Mouse (Mus musculus) liver, embryonic 14.5 days (tissue): ENCODE measurements around the gene Agrn.

Experiments
- CTCF ChIP-seq: IDR thresholded peaks from 2 replicates; pipeline ENCODE4 v1.5.1; 2016; ENCODE audit warnings: antibody characterized with exemption, low read depth, control low read depth
- EP300 ChIP-seq: IDR thresholded peaks from 2 replicates; pipeline ENCODE4 v1.6.1; 2016; ENCODE audit warnings: antibody characterized with exemption, low read depth

DNA sequence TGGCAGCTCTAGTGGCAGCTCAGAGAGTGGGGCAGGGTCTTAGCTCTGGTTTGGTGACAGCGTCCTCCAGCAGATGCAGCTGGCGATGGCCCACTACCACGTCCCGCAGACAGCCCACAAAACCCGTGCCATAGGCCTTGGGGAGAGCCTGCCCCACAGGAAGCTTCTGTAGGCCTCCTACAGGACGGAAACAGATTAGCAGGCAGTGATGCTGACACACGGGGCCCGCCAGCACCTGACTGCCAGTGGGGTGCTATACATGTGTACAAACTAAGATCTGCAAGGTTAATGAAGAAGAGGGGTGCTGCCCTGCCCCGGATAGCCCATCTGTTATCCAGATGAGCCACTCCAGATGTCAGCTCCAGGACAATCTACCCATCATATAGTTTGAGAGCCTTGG is 30.8 kb downstream of the Agrn start:
- TF ChIP-seq CTCF (peak; percentile 51), EP300 (no peak)
